Mouse (Mus musculus): Measurements from ENCODE around the gene Sf3a2. TPM values are rescaled to one million over a fixed set of nuclear protein-coding genes. Genes with fewer than 3 reads are reported as not detected.

Gene Sf3a2
- polyA plus RNA-seq, 1 experiment = 38.5 TPM

DNA sequence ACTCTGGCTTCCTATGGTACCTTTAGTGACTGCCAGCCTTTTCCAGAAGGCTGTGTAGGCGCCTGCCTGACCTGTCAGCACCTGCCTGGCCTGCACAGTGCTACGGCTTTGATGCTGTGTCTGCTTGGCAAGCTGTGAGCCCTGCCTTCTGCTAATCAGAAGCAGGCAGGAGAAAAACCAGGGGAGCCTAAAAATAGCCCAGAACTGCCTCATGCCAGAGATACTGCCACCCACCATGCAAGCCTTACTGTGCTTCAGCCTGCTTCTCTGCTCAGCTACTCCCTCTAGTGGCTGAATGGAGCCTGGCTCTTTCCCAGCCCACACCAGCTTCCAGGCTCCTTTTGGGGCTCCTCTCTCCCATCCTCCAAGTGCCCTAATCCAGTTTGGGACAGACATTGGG is 23.4 kb upstream of the Sf3a2 start:
- peak overlapping the region; percentile 50 for H3K27ac ChIP-seq (ENCODE audit: insufficient read depth, low read depth, low read length)
- peaks cover 36% of the 10 kb centered on the region for H3K4me1 ChIP-seq (ENCODE audit: control insufficient read depth, insufficient read depth, low read length)
- TF ChIP-seq CTCF (IDR thresholded peaks at IDR 0.05; ENCODE audit: low read depth, low read length) (peak; percentile 81), POLR2A (IDR thresholded peaks at IDR 0.05; ENCODE audit: borderline replicate concordance, low read depth, low read length) (no peak)
- H3K4me3 ChIP-seq (ENCODE audit: insufficient read depth, low read length) = no peak overlapping the region

- H3K4me3 ChIP-seq (ENCODE audit: insufficient read depth, low read length) = no peak overlapping the region
- H3K27ac ChIP-seq (ENCODE audit: insufficient read depth, low read depth, low read length) = no peak overlapping the region
- H3K4me1 ChIP-seq (ENCODE audit: control insufficient read depth, insufficient read depth, low read length) = peaks cover 39% of the 10 kb centered on the region
- TF ChIP-seq POLR2A (IDR thresholded peaks at IDR 0.05; ENCODE audit: borderline replicate concordance, low read depth, low read length) (no peak), CTCF (IDR thresholded peaks at IDR 0.05; ENCODE audit: low read depth, low read length) (no peak)
Measured at GRCm38 (mm10) chr10:80774981-80775380, 23.0 kb upstream of the Sf3a2 start.

DNA sequence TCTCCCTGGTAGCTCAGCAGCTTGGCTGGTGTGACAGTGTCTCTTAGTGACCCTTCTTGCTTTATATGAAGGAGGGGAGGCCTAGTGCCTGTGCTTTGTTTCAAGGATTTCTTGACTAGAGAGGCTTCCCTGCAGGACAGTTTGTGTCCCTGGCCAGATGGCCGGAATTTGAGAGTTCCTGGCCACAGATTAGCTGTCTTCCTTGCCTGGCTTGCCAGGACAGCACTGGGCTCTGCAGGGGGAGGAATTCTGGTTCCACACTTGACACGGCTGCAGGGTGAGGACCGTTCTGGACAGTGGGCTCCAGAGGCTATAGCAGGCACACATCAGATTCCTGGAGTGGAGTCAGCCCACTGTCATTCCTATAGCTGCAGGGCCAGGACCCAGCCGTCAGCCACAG is 22.3 kb upstream of the Sf3a2 start:
- TF ChIP-seq CTCF (IDR thresholded peaks at IDR 0.05; ENCODE audit: low read depth, low read length) = no peak
- TF ChIP-seq POLR2A (IDR thresholded peaks at IDR 0.05; ENCODE audit: borderline replicate concordance, low read depth, low read length) = no peak
- Histone ChIP-seq H3K4me1 (ENCODE audit: control insufficient read depth, insufficient read depth, low read length) (peaks cover 39% of the 10 kb centered on the region), H3K27ac (ENCODE audit: insufficient read depth, low read depth, low read length) (no peak overlapping the region), H3K4me3 (ENCODE audit: insufficient read depth, low read length) (no peak overlapping the region)

DNA sequence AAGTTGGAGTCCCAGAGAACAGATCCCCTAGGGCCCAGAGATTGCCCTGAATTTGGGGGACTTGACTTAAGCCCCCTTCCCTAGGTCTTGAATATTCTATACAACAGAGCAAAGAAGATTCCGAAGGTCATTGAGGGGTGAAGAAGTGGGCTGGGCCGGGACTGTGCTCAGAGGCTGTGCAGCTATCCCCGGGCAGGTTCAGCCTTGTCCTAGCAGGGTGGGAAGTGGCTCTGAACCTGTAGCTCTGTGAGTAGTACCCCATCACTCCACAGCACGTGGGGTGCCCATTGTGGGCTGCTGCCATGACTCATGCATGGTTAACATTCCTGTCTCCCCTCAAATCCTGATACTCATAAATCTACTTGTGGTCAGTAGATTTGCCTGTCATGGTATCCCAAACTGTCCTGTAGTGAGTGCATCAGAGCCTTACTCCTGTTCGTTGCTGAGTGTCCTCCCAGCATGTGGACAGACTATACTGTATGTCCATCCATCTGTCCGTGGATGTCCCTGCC is 21.6 kb upstream of the Sf3a2 start:
- Histone ChIP-seq H3K4me3 (ENCODE audit: insufficient read depth, low read length) (no peak overlapping the region), H3K27ac (ENCODE audit: insufficient read depth, low read depth, low read length) (no peak overlapping the region), H3K4me1 (ENCODE audit: control insufficient read depth, insufficient read depth, low read length) (peaks cover 39% of the 10 kb centered on the region)
- no peak for TF ChIP-seq CTCF (IDR thresholded peaks at IDR 0.05; ENCODE audit: low read depth, low read length)
- no peak for TF ChIP-seq POLR2A (IDR thresholded peaks at IDR 0.05; ENCODE audit: borderline replicate concordance, low read depth, low read length)

GRCm38 (mm10) chr10:80777123-80777522 is 20.9 kb upstream of the Sf3a2 start:
- TF ChIP-seq CTCF (IDR thresholded peaks at IDR 0.05; ENCODE audit: low read depth, low read length) (no peak), POLR2A (IDR thresholded peaks at IDR 0.05; ENCODE audit: borderline replicate concordance, low read depth, low read length) (no peak)
- Histone ChIP-seq H3K27ac (ENCODE audit: insufficient read depth, low read depth, low read length) (no peak overlapping the region), H3K4me1 (ENCODE audit: control insufficient read depth, insufficient read depth, low read length) (peaks cover 39% of the 10 kb centered on the region), H3K4me3 (ENCODE audit: insufficient read depth, low read length) (no peak overlapping the region)

DNA sequence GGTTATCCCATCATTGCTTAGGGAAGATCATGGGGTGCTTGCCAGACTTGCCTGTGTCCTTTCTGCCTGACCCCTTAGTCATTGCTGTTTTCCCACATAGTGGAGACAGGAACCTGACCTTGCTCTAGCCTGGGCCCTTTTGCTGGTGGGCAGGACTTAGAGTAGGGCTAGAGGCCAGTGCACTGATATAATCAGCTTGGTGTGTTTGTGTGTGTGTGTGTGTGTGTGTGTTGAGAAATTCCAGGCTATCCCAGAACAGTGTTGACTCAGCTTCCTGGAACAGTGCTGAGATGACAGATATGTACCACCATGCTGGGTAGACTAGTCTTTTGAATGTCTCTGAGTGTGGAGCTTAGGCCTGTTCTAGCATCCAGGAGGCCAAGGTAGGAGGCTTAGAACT is 18.4 kb upstream of the Sf3a2 start:
- no peak overlapping the region for H3K27ac ChIP-seq (ENCODE audit: insufficient read depth, low read depth, low read length)
- peaks cover 17% of the 10 kb centered on the region for H3K4me1 ChIP-seq (ENCODE audit: control insufficient read depth, insufficient read depth, low read length)
- TF ChIP-seq CTCF (IDR thresholded peaks at IDR 0.05; ENCODE audit: low read depth, low read length) (no peak), POLR2A (IDR thresholded peaks at IDR 0.05; ENCODE audit: borderline replicate concordance, low read depth, low read length) (no peak)
- H3K4me3 ChIP-seq (ENCODE audit: insufficient read depth, low read length) = no peak overlapping the region

DNA sequence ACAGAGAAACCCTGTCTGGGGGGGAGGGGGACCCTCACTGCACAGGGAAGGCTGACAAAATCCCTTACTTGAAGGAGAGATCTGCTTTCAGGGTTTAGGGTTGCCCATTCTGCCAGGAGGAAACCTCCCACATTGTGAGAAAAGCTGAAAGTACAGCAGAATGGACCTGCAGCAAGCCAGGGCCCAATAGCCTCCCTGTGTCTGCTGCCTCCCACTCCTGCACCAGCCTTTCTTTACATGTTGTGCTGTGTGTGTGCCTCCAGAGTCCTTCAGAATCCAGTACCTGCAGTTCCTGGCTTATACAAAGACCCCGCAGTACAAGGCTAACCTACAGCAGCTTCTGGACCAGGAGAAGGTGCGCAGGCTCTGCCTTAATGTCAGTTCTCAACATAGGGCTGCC is 13.7 kb upstream of the Sf3a2 start:
- H3K4me3 ChIP-seq (ENCODE audit: insufficient read depth, low read length) = no peak overlapping the region
- H3K27ac ChIP-seq (ENCODE audit: insufficient read depth, low read depth, low read length) = no peak overlapping the region
- no peak for TF ChIP-seq CTCF (IDR thresholded peaks at IDR 0.05; ENCODE audit: low read depth, low read length)
- TF ChIP-seq POLR2A (IDR thresholded peaks at IDR 0.05; ENCODE audit: borderline replicate concordance, low read depth, low read length) = no peak
- peaks cover 6% of the 10 kb centered on the region for H3K4me1 ChIP-seq (ENCODE audit: control insufficient read depth, insufficient read depth, low read length)

GRCm38 (mm10) chr10:80784871-80785270 is 13.1 kb upstream of the Sf3a2 start:
- TF ChIP-seq POLR2A (IDR thresholded peaks at IDR 0.05; ENCODE audit: borderline replicate concordance, low read depth, low read length) (no peak), CTCF (IDR thresholded peaks at IDR 0.05; ENCODE audit: low read depth, low read length) (no peak)
- peaks cover under 1% of the 10 kb centered on the region; the same call in 1 of the 2 replicates for H3K4me1 ChIP-seq (ENCODE audit: control insufficient read depth, insufficient read depth, low read length)
- no peak overlapping the region for H3K27ac ChIP-seq (ENCODE audit: insufficient read depth, low read depth, low read length)
- no peak overlapping the region for H3K4me3 ChIP-seq (ENCODE audit: insufficient read depth, low read length)

- Histone ChIP-seq H3K4me3 (ENCODE audit: insufficient read depth, low read length) (no peak overlapping the region), H3K27ac (ENCODE audit: insufficient read depth, low read depth, low read length) (no peak overlapping the region), H3K4me1 (ENCODE audit: control insufficient read depth, insufficient read depth, low read length) (no peaks in the 10 kb centered on the region)
- TF ChIP-seq POLR2A (IDR thresholded peaks at IDR 0.05; ENCODE audit: borderline replicate concordance, low read depth, low read length) (no peak), CTCF (IDR thresholded peaks at IDR 0.05; ENCODE audit: low read depth, low read length) (no peak)
Measured at GRCm38 (mm10) chr10:80785963-80786362, 12.0 kb upstream of the Sf3a2 start.

DNA sequence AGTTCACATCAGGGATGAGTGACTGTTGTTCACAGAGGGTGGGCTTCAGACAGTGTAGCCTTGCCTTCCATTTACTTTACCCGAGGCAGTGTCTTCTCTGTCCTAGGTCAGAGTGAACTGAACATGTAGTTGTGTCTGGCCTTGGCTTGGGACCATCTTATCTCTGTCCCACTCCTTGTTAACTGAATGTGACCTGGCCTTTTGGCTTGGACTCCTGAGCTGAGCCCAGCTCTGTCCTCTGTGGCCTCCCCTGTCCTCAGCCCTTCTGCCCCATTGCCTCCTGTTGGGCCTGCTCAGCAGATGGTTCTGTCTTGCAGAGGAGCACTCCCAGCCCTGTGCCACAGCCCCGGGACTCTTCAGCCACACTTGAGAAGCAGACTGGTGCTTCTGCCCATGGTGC is 10.5 kb upstream of the Sf3a2 start:
- Histone ChIP-seq H3K4me3 (ENCODE audit: insufficient read depth, low read length) (no peak overlapping the region), H3K27ac (ENCODE audit: insufficient read depth, low read depth, low read length) (no peak overlapping the region), H3K4me1 (ENCODE audit: control insufficient read depth, insufficient read depth, low read length) (no peaks in the 10 kb centered on the region)
- no peak for TF ChIP-seq CTCF (IDR thresholded peaks at IDR 0.05; ENCODE audit: low read depth, low read length)
- no peak for TF ChIP-seq POLR2A (IDR thresholded peaks at IDR 0.05; ENCODE audit: borderline replicate concordance, low read depth, low read length)

Measured in bone marrow macrophage, adult 2 months (primary cell).